Mouse (Mus musculus) left cerebral cortex, adult 18-20 months (tissue): Measurements from ENCODE around the gene Abca13. TPM values are rescaled to one million over a fixed set of nuclear protein-coding genes. Genes with fewer than 3 reads are reported as not detected.

Source experiments
- DNase-seq, 2 experiments: peaks; one replicate each; pipeline ENCODE4 v3.0.0; 2021 to 2022; ENCODE audit warnings: low spot score in 2 of 2, mixed read lengths in 1 of 2
- total RNA-seq, 2 experiments: library from RNA; stranded (reverse); gene quantifications; 2 replicates each; pipeline ENCODE4 v1.2.3; 2021

Gene Abca13
- total RNA-seq, 2 experiments from 2014 or later, result 0.02 TPM

DNA sequence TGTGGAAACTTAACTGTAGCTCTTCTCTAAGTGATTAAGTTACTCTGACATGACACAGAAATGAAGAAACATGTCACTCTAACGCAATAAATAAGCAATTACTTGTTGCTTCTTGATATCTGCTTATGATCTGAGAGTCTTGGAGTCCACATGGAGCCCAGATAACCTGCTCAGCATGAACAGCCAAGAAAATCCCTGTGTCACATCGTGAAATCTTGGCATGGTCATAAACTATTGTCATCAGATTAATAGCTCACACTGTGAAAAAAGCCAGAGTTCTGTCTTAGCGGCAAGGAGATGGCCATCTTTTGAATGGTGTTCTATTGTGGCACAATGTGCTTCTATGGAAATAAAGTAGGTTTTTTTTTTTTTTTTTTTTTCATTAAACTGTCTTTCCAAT, 336.8 kb downstream of the Abca13 start:
- no peak for DNase-seq

DNA sequence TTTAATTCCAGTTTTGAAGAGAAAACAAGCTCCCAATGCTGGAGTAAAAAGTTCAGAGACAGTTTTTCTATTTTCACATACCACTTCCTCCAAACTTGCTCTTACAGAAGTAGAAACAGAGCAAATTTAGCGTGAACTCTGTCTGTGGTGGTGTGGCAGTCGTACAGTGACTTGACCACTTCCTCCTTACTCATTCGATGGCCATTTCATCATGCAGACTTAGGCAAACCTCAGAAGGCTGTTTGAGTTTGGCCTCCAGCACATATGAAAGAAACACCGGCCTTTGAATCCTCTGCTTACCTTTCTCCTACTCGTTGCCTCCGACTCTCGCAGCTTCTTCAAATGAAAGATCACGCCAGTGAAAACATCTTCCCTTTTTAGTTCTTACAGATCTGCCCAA, 340.0 kb downstream of the Abca13 start:
- DNase-seq, result no peak

DNA sequence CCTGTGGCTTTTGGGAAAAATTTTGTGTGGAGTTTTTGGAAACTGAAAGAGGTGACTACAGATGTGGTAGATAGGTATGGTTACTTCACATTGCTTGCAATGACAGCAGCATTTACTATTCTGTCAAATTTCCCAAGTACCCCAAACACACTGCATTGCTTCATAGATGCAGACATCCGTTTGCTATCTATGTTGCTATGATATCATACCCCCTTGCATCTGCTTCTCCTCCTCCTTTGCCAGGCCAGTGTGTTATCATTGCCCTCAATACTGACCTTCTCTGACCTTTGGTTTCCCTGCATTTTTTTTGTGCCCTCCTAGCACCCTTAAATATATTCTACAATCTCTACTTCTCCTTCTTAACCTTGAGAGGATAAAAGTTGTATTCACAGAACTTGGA, 341.4 kb downstream of the Abca13 start:
- DNase-seq, result no peak

DNA sequence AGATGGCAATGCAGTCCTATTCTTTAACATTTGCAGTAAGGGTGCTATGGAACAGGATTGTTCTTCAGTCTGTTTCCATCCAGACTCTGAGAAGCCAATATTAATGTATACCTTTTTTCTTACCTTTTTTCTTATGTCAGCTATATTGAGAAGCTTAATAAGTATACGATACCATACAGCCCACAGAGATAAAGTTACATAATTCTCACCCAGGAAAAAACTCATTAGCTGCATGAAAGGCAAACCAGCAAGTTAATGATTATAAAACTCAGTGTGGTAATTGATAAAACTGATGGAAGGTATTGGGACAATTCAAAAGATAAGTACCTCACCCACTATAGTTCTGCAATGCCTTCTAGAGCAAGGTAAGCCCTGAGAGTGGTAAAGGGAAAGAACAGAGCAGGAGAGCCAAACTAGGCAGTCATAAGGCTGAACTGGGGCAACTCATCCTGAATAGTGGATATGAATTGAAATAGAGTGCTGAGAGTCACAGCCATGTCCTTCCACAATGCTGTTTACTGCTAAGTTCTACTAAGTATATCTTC, 342.0 kb downstream of the Abca13 start:
- DNase-seq, result no peak

DNA sequence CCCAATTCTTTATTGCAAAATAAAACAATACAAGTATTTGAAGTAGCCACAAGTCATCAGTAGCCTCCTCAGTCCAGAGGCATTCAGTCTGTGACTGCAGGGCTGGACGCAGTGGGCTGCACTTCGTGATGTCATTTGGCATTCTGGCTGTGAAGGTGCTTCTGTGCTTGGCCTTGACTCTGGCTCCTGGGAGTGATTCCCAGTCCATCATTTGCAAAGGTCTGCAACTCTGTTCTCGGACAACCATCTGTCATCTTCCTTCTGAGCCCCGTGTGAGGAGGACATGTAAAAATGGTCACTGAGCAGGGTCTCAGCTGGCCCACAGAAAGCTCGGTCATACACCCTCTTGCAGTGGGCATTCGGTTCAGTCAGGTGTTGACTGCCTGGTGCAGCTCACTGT, 345.1 kb downstream of the Abca13 start:
- DNase-seq, result no peak

DNA sequence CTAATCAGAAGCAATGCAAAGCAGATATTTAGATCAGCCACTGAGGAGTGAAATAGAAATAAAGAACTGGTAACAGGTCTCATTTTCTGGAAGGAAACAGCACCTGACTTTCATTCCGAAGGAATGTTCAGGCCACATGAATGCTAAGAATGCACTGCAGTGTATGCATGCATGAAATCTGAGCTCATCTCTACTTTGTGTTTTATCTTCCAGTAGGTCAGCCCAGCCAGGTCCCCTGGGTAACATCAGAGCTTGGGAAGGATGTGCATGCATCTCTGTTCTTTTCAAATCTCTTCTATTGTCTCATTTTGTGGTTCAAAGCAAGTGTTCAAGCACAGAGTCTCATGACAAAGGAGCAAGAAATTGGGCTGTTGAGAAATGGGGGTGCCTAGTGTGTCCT, 346.6 kb downstream of the Abca13 start:
- DNase-seq, result no peak

DNA sequence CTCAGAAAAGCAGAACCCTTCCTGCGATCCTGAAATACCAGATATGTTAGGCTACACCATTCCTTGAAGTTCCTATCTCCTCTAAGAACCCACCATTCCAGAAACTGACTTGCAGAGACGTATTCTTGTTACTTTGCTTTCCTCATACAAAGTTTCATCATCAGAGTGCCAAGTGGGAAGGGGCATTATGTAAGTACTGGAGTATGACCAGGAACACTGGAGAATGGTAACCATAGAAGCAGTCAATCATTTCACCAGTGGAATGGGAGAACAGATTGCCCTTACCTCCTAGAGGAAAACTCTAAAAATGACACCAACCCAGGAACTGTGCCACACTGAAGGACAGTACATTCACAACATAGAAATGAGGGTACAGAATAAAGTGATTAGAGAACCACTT, 368.3 kb downstream of the Abca13 start:
- DNase-seq, result peak in 1 of 2 experiments; percentile 16

DNA sequence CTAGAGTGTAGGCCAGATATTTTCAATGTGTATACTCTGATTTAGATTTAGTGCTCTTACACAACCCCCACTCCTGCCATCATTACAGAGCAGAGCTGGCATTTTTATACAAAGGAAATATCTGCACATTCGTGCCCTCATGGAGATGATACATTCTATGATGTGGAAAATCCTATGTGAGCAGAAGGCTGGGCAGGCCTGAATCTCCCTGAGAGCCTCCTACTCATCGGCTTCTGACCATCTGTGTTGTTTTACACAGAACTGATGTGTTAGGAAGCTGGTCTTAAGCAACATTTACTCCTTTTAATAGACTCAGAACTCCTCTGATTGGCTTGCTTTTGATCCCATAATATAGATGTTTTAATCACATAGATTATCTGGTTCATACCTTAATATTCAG, 376.6 kb downstream of the Abca13 start:
- DNase-seq, result peak; percentile 50 to 56

DNA sequence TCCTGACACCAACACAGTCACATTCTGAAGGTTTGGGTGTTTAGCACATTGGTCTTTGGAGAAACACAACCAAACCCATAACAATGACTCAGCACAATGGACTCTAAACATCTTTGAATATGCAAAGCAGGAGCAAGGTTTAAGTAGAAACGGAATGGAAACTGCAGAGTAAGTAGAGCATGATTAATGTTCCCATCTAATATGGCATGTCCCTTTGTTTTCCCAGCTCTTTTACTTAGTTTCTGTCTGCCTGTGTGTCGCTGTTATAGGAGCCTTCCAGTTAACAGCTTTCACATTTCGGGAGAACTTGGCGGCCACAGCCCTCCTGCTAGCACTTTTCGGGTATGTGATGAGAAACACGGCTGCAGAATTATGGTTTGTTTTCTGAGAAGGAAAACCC, 378.6 kb downstream of the Abca13 start:
- DNase-seq, result no peak

DNA sequence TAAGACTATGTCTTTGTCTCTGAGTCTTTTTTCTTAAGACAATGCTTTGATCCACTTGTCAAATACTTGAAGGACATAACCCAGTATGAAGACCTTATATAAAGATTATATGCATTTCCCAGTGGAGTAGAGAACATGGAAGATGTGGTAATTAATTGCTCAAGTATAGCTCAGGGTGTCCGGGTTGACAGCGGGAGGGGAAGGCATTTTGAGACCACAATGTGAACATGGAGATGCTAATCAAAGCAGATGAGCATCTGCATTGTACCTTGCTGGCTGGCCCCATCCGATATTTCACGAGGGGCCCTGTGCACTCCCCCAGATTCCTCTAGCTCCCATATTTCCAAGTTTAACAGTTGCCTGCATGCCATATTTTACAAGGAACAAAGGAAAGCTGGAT, 383.2 kb downstream of the Abca13 start:
- DNase-seq, result no peak

DNA sequence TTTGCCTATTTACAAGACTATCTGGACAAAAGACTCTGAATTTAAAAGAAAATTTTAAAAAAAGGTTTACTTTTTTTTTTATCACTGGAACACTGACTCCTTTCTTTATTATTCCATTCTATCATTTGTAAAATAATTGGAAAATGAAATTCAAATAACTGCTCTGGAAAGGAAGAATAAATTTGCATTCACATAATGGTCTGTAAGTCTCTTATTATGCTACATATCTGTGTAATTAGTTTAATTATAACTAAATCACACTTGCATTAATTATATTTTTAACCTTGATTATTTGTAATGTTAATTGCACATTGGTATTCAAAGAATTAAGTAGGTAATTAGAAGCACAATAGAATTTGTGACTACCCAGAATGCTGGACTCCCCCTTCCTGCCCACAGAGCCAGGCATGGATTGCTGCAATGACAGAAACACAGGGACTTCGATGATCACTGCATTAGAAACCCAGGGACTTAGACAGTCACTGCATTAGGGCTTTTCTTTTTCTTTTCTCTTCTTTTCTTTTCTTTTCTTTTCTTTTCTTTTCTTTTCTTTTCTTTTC, 400.1 kb downstream of the Abca13 start:
- DNase-seq, result no peak

DNA sequence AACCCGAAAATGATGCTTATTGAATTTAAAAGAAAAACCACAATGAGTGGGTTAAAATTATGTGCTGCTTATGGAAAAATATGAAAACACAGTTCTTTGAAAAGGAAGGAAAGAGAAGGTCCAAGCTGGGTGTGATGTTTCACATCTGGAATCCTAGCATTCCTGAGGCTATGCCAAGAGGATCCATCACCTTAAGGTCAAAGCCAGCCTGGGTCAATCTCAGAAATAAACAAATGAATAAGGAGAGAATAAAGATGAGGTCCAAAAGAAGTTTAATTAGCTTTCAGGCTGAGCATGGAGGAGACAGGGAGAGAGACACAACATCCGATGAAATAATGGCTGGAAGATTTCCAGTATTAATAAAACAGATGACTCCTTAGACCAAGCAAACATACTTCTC, 405.6 kb downstream of the Abca13 start:
- no peak for DNase-seq

DNA sequence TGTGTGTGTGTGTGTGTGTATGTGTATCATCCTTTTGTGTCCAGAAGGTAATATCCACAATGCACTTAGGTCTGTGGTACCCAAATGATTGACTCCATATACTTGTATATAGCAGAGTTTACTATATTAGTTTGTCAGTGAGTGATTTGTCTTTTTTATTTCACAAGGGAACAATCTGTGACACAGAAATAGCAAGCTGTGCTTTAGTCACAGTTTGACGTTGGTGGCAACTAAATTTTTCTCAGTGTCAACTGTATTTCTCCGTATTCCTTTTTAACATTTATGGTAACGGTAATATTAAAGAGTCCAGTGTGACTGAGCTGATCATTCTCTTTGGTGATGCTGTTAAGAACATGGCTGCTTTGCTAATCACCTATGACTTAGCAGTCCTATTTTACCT, 409.4 kb downstream of the Abca13 start:
- DNase-seq, result no peak

DNA sequence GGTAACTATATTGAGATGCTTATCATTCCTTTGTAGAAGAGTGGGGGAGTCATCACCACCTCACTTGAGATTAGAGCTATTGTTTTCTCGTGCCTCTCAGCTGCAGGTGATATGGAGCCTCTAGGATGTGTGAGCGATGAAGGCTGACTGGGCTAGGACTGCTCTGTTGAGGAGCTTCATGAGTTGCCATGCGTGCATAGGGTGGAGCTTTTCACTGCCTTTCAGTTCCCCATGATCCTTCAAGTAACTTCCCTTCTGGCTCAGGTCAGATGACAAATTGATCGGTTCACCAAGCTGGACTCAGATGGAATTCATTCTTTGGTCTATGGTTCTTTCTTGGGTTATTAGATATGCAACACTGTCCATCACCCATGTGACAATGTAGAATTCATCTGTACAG, 410.4 kb downstream of the Abca13 start:
- DNase-seq, result no peak

DNA sequence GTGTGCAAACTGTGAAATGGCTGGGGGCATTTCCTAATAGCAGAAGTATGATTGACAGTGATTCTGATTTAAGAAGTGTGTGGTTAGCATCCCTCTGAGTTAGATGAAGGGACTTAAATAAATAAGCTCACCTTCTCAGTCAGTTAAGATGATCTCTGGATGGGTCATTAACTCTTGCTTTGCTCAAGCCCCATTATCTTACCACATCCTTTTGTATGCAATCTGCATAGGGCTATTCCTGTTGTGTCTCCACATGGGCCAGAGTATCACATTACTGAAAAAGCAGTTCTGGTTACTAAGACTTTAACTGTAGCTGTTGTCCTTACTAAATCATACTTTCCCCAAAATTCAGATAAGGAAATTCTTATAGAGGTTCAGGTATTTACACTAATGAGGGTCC, 416.5 kb downstream of the Abca13 start:
- DNase-seq, result no peak

DNA sequence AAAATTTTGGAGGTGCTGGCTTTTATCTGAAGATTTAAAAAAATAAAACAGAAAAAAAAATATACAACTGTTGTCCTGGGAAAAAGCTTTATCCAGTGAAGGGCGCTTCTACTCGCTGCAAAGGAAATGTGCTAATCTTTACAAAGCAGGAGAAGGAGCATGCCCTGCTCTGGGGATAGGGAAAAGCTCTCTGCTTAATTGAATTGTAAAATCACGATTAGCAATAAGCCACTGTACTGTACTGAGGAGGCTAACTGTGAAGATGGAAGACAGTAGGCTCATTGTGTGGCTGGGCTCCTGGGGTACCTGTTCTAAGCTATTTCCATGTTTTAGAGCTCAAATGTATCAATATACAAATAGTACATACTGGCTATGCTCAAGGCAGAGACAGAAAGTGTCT, 417.3 kb downstream of the Abca13 start:
- DNase-seq, result no peak

DNA sequence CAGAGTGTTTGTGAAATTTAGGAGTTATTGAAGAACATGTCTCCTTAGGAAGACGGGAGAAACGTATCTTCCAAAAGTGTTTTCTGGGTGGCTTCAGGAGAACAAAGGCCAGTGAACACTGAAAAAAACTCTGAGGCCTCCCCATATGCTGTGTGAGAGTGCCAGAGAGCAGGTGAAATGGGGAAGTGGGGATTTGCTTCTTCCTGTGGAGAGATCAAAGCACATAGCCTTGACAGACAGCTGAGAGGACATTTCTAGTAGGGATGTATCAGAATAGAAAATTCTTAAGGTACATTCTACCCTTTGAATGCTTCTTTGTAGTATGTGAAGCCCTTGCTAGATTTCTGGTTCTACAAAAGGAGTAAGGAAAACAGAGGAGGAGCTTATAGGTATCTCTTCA, 424.4 kb downstream of the Abca13 start:
- no peak for DNase-seq

DNA sequence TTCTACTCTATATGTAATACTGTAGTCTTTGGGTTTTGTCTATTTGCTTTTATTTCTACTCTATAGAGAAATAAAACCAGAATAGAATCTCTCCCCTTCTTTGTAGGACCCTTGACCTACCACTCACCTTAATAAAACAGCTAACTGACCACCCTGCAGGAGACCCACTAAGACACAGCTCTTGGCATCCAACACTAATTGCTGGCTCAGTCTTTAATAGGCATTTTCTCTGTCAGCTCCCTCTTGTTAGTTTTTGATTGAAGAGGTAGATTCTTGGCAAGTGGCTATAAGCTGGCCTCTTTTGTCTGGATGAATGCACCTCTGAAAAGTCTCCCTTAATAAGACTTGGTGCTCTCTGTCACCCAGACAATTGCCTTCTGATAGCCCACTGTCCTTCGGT, 424.9 kb downstream of the Abca13 start:
- DNase-seq, result no peak

DNA sequence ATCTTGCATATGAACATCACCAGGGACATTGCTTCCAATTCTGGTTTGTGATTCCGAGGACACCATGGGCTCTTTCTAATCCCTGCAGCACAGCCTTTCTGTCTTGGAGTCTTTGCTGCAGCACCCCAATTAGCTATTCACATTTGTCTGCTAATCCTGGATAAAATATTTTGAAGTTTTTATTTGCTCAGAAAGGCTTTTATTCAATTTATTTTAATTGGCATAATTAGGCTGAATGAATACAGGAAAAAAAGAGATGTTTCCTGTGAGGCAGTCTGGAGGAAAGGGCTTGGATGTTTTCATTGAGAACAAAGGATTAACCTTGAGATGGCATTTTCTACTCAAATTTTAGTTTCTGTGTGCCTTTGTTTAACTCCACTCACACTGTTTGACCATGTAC, 428.2 kb downstream of the Abca13 start:
- no peak for DNase-seq

DNA sequence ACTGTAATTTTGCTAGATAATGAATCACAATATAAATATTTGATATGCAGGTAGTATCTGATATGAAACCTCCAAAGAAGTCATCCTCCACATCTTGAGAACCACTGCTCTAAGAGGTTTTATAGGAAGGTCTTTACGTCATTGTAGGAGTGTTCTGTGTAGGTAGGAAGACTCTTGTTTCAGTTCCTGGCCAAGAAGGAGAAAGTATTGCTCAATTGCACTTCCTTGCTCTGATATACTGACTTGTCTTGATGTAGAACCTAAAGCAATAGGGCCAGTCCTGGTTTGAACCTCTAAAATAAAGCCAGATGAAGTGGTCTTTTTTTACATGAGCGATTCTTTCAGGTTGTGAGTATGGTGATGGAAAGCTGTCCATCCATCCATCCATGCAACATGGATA, 431.1 kb downstream of the Abca13 start:
- DNase-seq, result no peak

DNA sequence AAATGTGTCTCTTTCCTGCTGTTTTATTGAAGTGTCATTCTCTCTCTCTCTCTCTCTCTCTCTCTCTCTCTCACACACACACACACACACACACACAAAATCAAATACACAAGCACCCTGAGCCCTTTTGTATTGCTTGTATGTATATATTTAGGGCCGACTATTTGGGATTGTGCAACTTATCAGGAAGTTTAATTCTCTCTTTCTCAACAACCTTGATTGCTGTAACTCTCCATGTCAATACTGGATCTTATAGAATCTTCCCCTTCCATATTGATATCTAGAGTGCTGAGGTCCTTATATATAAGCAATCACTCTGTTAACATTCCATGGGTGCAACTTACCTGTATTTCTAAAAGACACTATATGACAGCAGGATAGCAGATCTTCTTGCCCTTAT, 433.0 kb downstream of the Abca13 start:
- no peak for DNase-seq

DNA sequence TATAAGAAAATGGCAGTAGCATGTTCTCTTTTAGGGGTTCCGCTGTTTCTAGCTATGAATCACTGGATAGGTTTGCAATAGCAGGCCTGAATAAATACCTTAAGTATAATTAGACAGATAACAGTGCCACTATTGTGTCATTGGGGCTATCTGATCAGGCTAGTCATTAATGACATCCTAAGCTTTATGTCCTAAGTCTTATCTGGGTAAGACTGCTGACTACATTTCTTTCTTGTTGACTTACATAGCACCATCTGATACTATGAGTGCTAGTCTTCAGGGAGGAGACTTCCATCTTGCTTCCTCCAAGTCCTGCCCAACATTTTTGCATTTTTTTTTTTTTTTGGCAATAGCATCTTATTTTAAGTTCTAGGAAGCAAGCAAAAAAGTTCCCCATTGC, 434.1 kb downstream of the Abca13 start:
- no peak for DNase-seq

DNA sequence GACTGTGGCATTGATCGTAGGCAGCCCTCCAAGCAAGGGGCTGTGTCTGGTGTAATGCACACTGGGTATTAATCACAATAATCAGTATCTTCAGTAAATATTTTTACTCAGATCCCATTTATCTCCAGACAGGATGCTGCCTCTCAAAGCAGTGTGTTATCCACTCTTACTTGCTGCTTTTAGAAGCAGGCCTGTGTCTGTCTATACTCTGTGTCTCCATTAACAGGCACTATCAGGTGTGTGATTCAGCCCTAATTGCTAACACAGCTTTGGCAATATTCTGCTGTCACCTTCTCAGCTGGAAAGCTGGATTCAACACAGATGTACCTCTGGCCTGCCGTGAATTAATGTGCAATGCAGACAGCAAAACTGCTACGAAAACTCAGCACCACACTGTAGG, 455.5 kb downstream of the Abca13 start:
- DNase-seq, result no peak

DNA sequence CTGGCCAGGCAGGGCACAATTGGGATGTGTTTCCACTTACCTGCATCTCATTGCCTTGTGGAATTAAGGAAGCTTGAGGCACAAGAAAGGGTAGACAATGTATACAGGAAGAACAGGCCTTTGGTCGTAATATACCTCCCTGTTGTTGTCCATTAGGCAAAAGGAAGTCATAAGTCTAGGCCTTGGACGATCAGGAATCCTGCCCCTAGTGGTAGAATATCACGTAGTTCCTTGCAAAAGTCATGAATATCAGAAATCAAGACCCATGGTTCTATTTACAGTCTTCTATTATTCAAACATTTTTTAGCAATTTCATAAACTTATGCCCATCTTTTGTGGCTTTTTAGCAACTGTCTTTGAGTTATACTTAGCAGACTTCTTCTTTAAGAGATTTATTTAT, 456.2 kb downstream of the Abca13 start:
- no peak for DNase-seq
